Mouse (Mus musculus): Measurements from ENCODE around the gene Gfm1.

Gene Gfm1

GRCm38 (mm10) chr3:67429999-67430380, at the start of gene Gfm1:
Gene Gfm1, plus strand, starts transcription at chr3:67430096.
- peak; percentile 80 for DNase-seq (ENCODE audit: low read depth)

- DNase-seq (ENCODE audit: low read depth) = no peak
These were observed 428 bp upstream of the Gfm1 start for GRCm38 (mm10) chr3:67429338-67429998.

GRCm38 (mm10) chr3:67434011-67434410, 4.1 kb downstream of the Gfm1 start:
- no peak for DNase-seq (ENCODE audit: low read depth)

GRCm38 (mm10) chr3:67447143-67447542, 17.2 kb downstream of the Gfm1 start:
- DNase-seq (ENCODE audit: low read depth) = no peak

- DNase-seq (ENCODE audit: low read depth) = no peak
These were observed 19.8 kb downstream of the Gfm1 start for GRCm38 (mm10) chr3:67449660-67450059.

- DNase-seq (ENCODE audit: low read depth) = no peak
These were observed 20.8 kb downstream of the Gfm1 start for GRCm38 (mm10) chr3:67450601-67451210.

GRCm38 (mm10) chr3:67459881-67460280, 30.0 kb downstream of the Gfm1 start:
- no peak for DNase-seq (ENCODE audit: low read depth)

GRCm38 (mm10) chr3:67462015-67462414, 32.1 kb downstream of the Gfm1 start:
- no peak for DNase-seq (ENCODE audit: low read depth)

- no peak for DNase-seq (ENCODE audit: low read depth)
These were observed 32.7 kb downstream of the Gfm1 start for GRCm38 (mm10) chr3:67462578-67462977.

- no peak for DNase-seq (ENCODE audit: low read depth)
These were observed 33.1 kb downstream of the Gfm1 start for GRCm38 (mm10) chr3:67463001-67463400.

GRCm38 (mm10) chr3:67463450-67464372, 33.8 kb downstream of the Gfm1 start, which contains the start of gene Lxn:
Gene Lxn, minus strand, starts transcription at chr3:67463926.
- DNase-seq (ENCODE audit: low read depth) = peak; percentile 33

GRCm38 (mm10) chr3:67466576-67466975, 36.7 kb downstream of the Gfm1 start:
- no peak for DNase-seq (ENCODE audit: low read depth)

GRCm38 (mm10) chr3:67467281-67467680, 37.4 kb downstream of the Gfm1 start:
- no peak for DNase-seq (ENCODE audit: low read depth)

GRCm38 (mm10) chr3:67471408-67472127, 41.7 kb downstream of the Gfm1 start:
- DNase-seq (ENCODE audit: low read depth) = no peak

- DNase-seq (ENCODE audit: low read depth) = no peak
These were observed 43.5 kb downstream of the Gfm1 start for GRCm38 (mm10) chr3:67473438-67473837.

- DNase-seq (ENCODE audit: low read depth) = no peak
These were observed 49.9 kb downstream of the Gfm1 start for GRCm38 (mm10) chr3:67479806-67480205.

- DNase-seq (ENCODE audit: low read depth) = no peak
These were observed 52.5 kb downstream of the Gfm1 start for GRCm38 (mm10) chr3:67482400-67482799.

- DNase-seq (ENCODE audit: low read depth) = no peak
These were observed 55.3 kb downstream of the Gfm1 start for GRCm38 (mm10) chr3:67485233-67485632.

GRCm38 (mm10) chr3:67490156-67490555, 60.3 kb downstream of the Gfm1 start:
- no peak for DNase-seq (ENCODE audit: low read depth)

GRCm38 (mm10) chr3:67492086-67492869, 62.4 kb downstream of the Gfm1 start:
- DNase-seq (ENCODE audit: low read depth) = no peak

- DNase-seq (ENCODE audit: low read depth) = no peak
These were observed 63.2 kb downstream of the Gfm1 start for GRCm38 (mm10) chr3:67493132-67493531.

All from c-Kit-positive CD71-negative TER-119-negative erythroid progenitor cells, embryonic 14.5 days (primary cell).